Mouse (Mus musculus) bone marrow, adult 2 months (tissue): ENCODE results near the gene Etnk1.

Experiments used
- CTCF ChIP-seq: fragments of 200-500 bp; IDR thresholded peaks from 2 replicates; pipeline ENCODE4 v1.5.1; 2011; ENCODE audit warnings: low read length, control low read depth; ENCODE audit not compliant: control insufficient read depth, insufficient read depth
- POLR2A ChIP-seq: fragments of 200-500 bp; IDR thresholded peaks from 2 replicates; pipeline ENCODE4 v1.6.1; 2011; ENCODE audit warnings: low read depth, mild to moderate bottlenecking, control low read depth, low read length, borderline replicate concordance; ENCODE audit not compliant: control insufficient read depth

GRCm38 (mm10) chr6:143203097-143203496 lies 36.1 kb downstream of the Etnk1 start:
- TF ChIP-seq POLR2A (0 out of 2 replicates have a peak, but pooled peaks have one; percentile 11), CTCF (no peak)
